Mouse (Mus musculus) heart, embryonic 12.5 days (tissue): ENCODE measurements around the gene Tenm3. TPM values are rescaled to one million over a fixed set of nuclear protein-coding genes. Genes with fewer than 3 reads are reported as not detected.

Source experiments
- ATAC-seq: fragments of 200-750 bp; cut with Nextera tagmentation; 2 replicates; pipeline ENCODE4 v1.8.0; 2017; ENCODE audit warnings: moderate TSS enrichment, moderate library complexity; ENCODE audit not compliant: insufficient number of reproducible peaks, low FRiP score
- H3K27ac ChIP-seq: fragments of 300-500 bp; sonication (generic); 2 replicates; pipeline ENCODE4 v1.5.1; 2016; ENCODE audit warnings: mild to moderate bottlenecking, moderate library complexity; ENCODE audit not compliant: poor library complexity, severe bottlenecking
- H3K27me3 ChIP-seq: fragments of 300-500 bp; sonication (generic); replicated peaks from 2 replicates; pipeline ENCODE4 v1.6.1; 2016; ENCODE audit warnings: mild to moderate bottlenecking, moderate library complexity
- H3K36me3 ChIP-seq: fragments of 300-500 bp; sonication (generic); 2 replicates; pipeline ENCODE4 v1.6.1; 2016; ENCODE audit warnings: mild to moderate bottlenecking, moderate library complexity
- H3K4me1 ChIP-seq: fragments of 300-500 bp; sonication (generic); replicated peaks from 2 replicates; pipeline ENCODE4 v1.6.1; 2016; ENCODE audit warnings: mild to moderate bottlenecking
- H3K4me2 ChIP-seq: fragments of 300-500 bp; sonication (generic); 2 replicates; pipeline ENCODE4 v1.6.1; 2016; ENCODE audit warnings: mild to moderate bottlenecking, moderate library complexity
- H3K4me3 ChIP-seq: fragments of 300-500 bp; sonication (generic); 2 replicates; pipeline ENCODE4 v1.5.1; 2016; ENCODE audit warnings: mild to moderate bottlenecking
- H3K9ac ChIP-seq: fragments of 300-500 bp; sonication (generic); 2 replicates; pipeline ENCODE4 v1.6.1; 2016; ENCODE audit warnings: mild to moderate bottlenecking, moderate library complexity
- H3K9me3 ChIP-seq: fragments of 300-500 bp; sonication (generic); replicated peaks from 2 replicates; pipeline ENCODE4 v1.6.1; 2016; ENCODE audit warnings: mild to moderate bottlenecking, moderate library complexity
- WGBS: fragments of 180-500 bp; shearing (Covaris S2); methylation state at CpG from one replicate; pipeline ENCODE4 v1.1.7; 2016; 5-methylcytosine and 5-hydroxymethylcytosine counted together
- polyA plus RNA-seq: library from polyadenylated mRNA; unstranded; fragments of >200 nt; fragmentation: Nextera tagmentation; extraction: Ambion mirVana; gene quantifications from 2 replicates; pipeline ENCODE4 v1.2.1, GENCODE M21; 2016

Gene Tenm3
- polyA plus RNA-seq, 1 experiment from 2014 or later = 15.2 TPM

DNA sequence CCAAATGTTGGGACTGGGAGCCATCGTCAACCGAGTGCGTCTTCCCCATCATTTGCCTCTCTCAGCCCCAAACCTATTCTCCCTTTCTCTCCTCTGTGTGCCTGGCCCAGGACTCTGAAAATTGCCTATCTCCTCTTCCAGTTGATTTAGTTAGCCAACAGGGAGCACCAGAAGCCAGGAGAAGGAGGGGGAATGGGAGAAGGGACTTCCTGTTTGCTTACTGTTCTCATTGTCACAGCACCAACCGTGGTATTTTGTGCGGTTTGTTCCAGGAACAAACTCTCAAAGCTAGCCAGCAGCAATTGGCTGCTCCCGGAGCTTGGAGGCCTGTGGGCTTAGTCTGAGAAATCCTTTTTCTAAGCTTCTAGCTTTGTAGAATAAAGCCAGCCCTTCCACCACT is 636.2 kb downstream of the Tenm3 start:
- Histone ChIP-seq H3K4me2 (no peak overlapping the region), H3K9me3 (no peaks in the 10 kb centered on the region), H3K9ac (no peak overlapping the region), H3K27ac (no peak overlapping the region), H3K36me3 (no peaks in the 10 kb centered on the region), H3K4me3 (no peak overlapping the region), H3K27me3 (no peaks in the 10 kb centered on the region), H3K4me1 (no peaks in the 10 kb centered on the region)
- no peak for ATAC-seq
- WGBS = 84% methylated on average over 6 of the region's 6 CpGs

DNA sequence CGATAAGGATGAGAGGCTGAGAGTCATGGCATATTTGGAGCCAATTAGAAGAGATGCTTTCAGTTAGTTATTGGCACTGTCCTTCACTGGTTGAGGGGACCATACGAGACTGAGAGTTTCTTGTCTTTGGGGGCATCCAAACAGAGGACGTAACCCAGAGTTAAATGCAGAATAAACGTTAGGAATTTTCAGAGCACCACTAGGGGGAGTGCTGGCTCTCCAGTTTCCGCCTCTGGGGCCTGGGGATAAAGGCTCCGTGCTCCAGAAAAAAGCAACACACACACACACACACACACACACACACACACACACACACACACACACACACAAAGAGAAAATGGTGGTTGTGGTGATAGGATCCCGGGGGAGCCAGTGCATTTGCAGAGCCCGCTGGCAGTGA is 636.8 kb downstream of the Tenm3 start:
- Histone ChIP-seq H3K36me3 (no peaks in the 10 kb centered on the region), H3K4me3 (no peak overlapping the region), H3K9ac (no peak overlapping the region), H3K4me2 (no peak overlapping the region), H3K27ac (no peak overlapping the region), H3K9me3 (no peaks in the 10 kb centered on the region), H3K4me1 (no peaks in the 10 kb centered on the region), H3K27me3 (no peaks in the 10 kb centered on the region)
- ATAC-seq = no peak
- 62% methylated on average over 8 of the region's 8 CpGs for WGBS

- H3K27ac ChIP-seq = no peak overlapping the region
- H3K9me3 ChIP-seq = no peaks in the 10 kb centered on the region
- no peak overlapping the region for H3K9ac ChIP-seq
- no peak overlapping the region for H3K4me3 ChIP-seq
- H3K36me3 ChIP-seq = no peaks in the 10 kb centered on the region
- H3K4me2 ChIP-seq = no peak overlapping the region
- H3K27me3 ChIP-seq = no peaks in the 10 kb centered on the region
- H3K4me1 ChIP-seq = no peaks in the 10 kb centered on the region
- ATAC-seq = no peak
- WGBS = 82% methylated on average over 12 of the region's 12 CpGs
Measured at GRCm38 (mm10) chr8:48204838-48205345, 638.9 kb downstream of the Tenm3 start.

GRCm38 (mm10) chr8:48204114-48204837 is 639.5 kb downstream of the Tenm3 start:
- Histone ChIP-seq H3K9ac (no peak overlapping the region), H3K27ac (no peak overlapping the region), H3K4me1 (no peaks in the 10 kb centered on the region), H3K4me3 (no peak overlapping the region), H3K4me2 (no peak overlapping the region), H3K36me3 (no peaks in the 10 kb centered on the region), H3K27me3 (no peaks in the 10 kb centered on the region), H3K9me3 (no peaks in the 10 kb centered on the region)
- ATAC-seq = no peak
- 87% methylated on average over 13 of the region's 13 CpGs for WGBS

- Histone ChIP-seq H3K4me1 (no peaks in the 10 kb centered on the region), H3K4me3 (no peak overlapping the region), H3K27ac (no peak overlapping the region), H3K4me2 (no peak overlapping the region), H3K36me3 (no peaks in the 10 kb centered on the region), H3K9me3 (no peaks in the 10 kb centered on the region; the same call in 1 of the 2 replicates), H3K27me3 (no peaks in the 10 kb centered on the region), H3K9ac (no peak overlapping the region)
- no peak for ATAC-seq
- 73% methylated on average over 9 of the region's 9 CpGs for WGBS
Measured at GRCm38 (mm10) chr8:48203611-48204010, 640.1 kb downstream of the Tenm3 start.

DNA sequence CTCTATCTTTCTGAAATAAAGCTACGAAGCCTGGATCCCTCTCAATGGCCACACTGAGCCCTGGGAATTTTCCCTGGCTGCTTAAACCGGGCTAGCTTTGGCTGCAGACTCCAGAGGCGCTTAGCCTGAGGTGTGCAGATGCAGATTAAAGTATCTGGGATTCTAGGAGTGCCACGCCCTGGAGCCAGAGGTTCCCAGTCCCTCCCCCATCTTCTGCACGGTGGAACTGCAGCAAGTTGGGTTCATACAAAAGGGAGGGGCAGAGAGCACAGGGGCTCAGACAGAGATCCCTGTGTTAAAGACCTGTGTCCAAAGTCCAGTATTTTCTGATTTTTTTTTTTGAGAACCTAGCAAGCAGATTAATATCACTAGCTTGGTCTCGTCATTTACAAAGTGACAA is 640.6 kb downstream of the Tenm3 start:
- no peak overlapping the region for H3K9ac ChIP-seq
- no peaks in the 10 kb centered on the region for H3K4me1 ChIP-seq
- no peaks in the 10 kb centered on the region for H3K27me3 ChIP-seq
- no peaks in the 10 kb centered on the region; the same call in 1 of the 2 replicates for H3K9me3 ChIP-seq
- H3K27ac ChIP-seq = no peak overlapping the region
- ATAC-seq = no peak
- H3K4me3 ChIP-seq = no peak overlapping the region
- 57% methylated on average over 6 of the region's 6 CpGs for WGBS
- no peak overlapping the region for H3K4me2 ChIP-seq
- no peaks in the 10 kb centered on the region for H3K36me3 ChIP-seq

DNA sequence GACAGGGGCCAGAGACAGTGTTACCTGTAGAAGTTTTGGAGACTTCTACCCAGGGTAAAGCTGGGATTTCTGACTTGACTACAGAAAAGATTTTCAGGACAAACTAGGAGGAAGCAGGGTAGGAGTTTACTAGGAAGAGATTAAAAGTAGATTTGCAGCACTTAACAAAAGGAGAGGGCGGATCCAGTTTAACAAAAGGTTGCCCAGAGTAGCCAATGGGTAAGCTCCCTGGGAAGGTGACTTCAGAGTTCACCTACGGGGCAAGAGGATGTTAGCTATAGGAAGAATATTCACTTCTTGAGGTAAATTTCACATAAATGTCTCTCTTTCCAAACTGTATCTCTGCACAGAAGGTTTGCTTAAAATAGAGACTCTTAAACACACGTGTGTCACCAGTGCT is 641.1 kb downstream of the Tenm3 start:
- H3K27me3 ChIP-seq = no peaks in the 10 kb centered on the region
- H3K4me3 ChIP-seq = no peak overlapping the region

DNA sequence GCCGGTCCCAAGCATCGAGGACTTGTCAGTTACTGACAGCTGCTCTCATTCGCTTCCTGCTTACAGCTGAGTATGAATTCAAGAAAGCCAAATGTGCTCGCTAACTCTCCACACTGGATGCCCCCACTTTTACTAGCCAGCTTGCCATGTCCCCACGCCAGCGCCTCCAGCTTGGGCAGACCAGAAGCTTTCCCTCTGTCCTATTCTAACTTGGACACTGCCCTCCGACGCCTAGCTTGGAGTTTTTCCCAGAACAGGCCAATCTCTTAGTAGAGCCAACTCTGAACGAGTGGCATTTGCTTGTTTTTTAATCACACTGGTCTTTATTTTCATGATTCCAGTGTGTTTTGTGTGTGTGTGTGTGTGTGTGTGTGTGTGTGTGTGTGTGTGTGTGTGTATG is 644.6 kb downstream of the Tenm3 start:
- no peak overlapping the region for H3K4me2 ChIP-seq
- no peak overlapping the region for H3K27ac ChIP-seq
- H3K27me3 ChIP-seq = no peaks in the 10 kb centered on the region
- 81% methylated on average over 9 of the region's 9 CpGs for WGBS
- H3K36me3 ChIP-seq = no peaks in the 10 kb centered on the region
- peaks cover 5% of the 10 kb centered on the region for H3K9me3 ChIP-seq
- no peaks in the 10 kb centered on the region for H3K4me1 ChIP-seq
- no peak overlapping the region for H3K9ac ChIP-seq
- H3K4me3 ChIP-seq = no peak overlapping the region
- no peak for ATAC-seq

More for the DNA sequence above, 641.1 kb downstream of the Tenm3 start:
- Histone ChIP-seq H3K4me2 (no peak overlapping the region), H3K9me3 (no peaks in the 10 kb centered on the region; the same call in 1 of the 2 replicates), H3K4me1 (no peaks in the 10 kb centered on the region), H3K9ac (no peak overlapping the region), H3K27ac (no peak overlapping the region), H3K36me3 (no peaks in the 10 kb centered on the region)
- ATAC-seq = no peak
- 66% methylated on average over 3 of the region's 3 CpGs for WGBS

DNA sequence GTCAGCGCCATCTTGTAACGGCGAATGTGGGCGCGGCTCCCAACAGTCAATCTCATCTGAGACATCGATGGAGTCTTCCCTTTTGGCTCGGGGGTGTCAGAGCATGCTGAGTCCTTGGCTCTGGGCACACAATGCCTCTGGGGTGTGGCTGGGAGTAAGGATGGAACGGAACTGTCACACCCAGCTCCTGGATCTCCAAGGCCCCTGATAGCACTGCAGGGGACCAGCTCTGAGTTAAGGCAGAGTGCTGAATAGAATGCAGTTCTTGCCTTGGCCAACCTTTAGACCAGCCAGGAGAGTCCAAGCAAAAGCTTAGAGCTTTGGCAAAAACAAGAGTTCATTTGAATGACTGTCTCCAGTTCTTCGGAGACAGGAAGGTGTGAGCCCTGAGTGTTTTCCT is 647.8 kb downstream of the Tenm3 start:
- no peak for ATAC-seq
- Histone ChIP-seq H3K4me3 (no peak overlapping the region), H3K4me1 (no peaks in the 10 kb centered on the region), H3K9me3 (peaks cover 5% of the 10 kb centered on the region), H3K27ac (no peak overlapping the region), H3K4me2 (no peak overlapping the region), H3K9ac (no peak overlapping the region), H3K27me3 (no peaks in the 10 kb centered on the region), H3K36me3 (no peaks in the 10 kb centered on the region)
- WGBS = 90% methylated on average over 9 of the region's 9 CpGs

- no peak overlapping the region for H3K27ac ChIP-seq
- H3K9ac ChIP-seq = no peak overlapping the region
- H3K36me3 ChIP-seq = no peaks in the 10 kb centered on the region
- no peaks in the 10 kb centered on the region for H3K27me3 ChIP-seq
- no peaks in the 10 kb centered on the region for H3K4me1 ChIP-seq
- peaks cover 5% of the 10 kb centered on the region; the same call in 1 of the 2 replicates for H3K9me3 ChIP-seq
- no peak overlapping the region for H3K4me3 ChIP-seq
- H3K4me2 ChIP-seq = no peak overlapping the region
- 91% methylated on average over 12 of the region's 12 CpGs for WGBS
- no peak for ATAC-seq
Measured at GRCm38 (mm10) chr8:48188586-48188985, 655.2 kb downstream of the Tenm3 start.

- Histone ChIP-seq H3K4me1 (no peaks in the 10 kb centered on the region), H3K9ac (no peak overlapping the region), H3K9me3 (peaks cover 20% of the 10 kb centered on the region), H3K36me3 (no peaks in the 10 kb centered on the region), H3K4me2 (no peak overlapping the region), H3K4me3 (no peak overlapping the region), H3K27me3 (no peaks in the 10 kb centered on the region), H3K27ac (no peak overlapping the region)
- WGBS = 79% methylated on average over 7 of the region's 7 CpGs
- ATAC-seq = no peak
Measured at GRCm38 (mm10) chr8:48183758-48184157, 660.0 kb downstream of the Tenm3 start.

GRCm38 (mm10) chr8:48181000-48181399 is 662.8 kb downstream of the Tenm3 start:
- WGBS = 88% methylated on average over 3 of the region's 3 CpGs
- H3K4me3 ChIP-seq = no peak overlapping the region
- H3K9ac ChIP-seq = no peak overlapping the region
- H3K27ac ChIP-seq = no peak overlapping the region
- no peaks in the 10 kb centered on the region for H3K4me1 ChIP-seq
- H3K36me3 ChIP-seq = no peaks in the 10 kb centered on the region
- H3K9me3 ChIP-seq = peaks cover 19% of the 10 kb centered on the region
- no peak for ATAC-seq
- no peak overlapping the region for H3K4me2 ChIP-seq
- H3K27me3 ChIP-seq = no peaks in the 10 kb centered on the region
